Mouse (Mus musculus): ENCODE data around the gene Tcp1.
"Not testable (repeated sequence)": the region's sequence is repeated elsewhere in the genome, so short reads cannot be mapped to it uniquely, and the experiment has no call there.

The Tcp1 gene

GRCm38 (mm10) chr17:12915881-12916583 is 531 bp downstream of the Tcp1 start, which contains the start of gene Mrpl18:
Gene Mrpl18, minus strand, starts transcription at chr17:12916345.
- peak; percentile 93 for DNase-seq (ENCODE audit: low spot score)

- DNase-seq (ENCODE audit: low spot score): no peak
These were observed 1.3 kb downstream of the Tcp1 start for GRCm38 (mm10) chr17:12916588-12917380.

GRCm38 (mm10) chr17:12921073-12921472 is 5.6 kb downstream of the Tcp1 start:
- no peak for DNase-seq (ENCODE audit: low spot score)

GRCm38 (mm10) chr17:12925001-12925400 is 9.5 kb downstream of the Tcp1 start:
- no peak for DNase-seq (ENCODE audit: low spot score)

GRCm38 (mm10) chr17:12925703-12926180 is 10.2 kb downstream of the Tcp1 start:
- no peak for DNase-seq (ENCODE audit: low spot score)

GRCm38 (mm10) chr17:12931576-12931975 is 16.1 kb downstream of the Tcp1 start:
- not testable (repeated sequence) for DNase-seq (ENCODE audit: low spot score)

GRCm38 (mm10) chr17:12935719-12936118 is 20.2 kb downstream of the Tcp1 start:
- DNase-seq (ENCODE audit: low spot score): no peak

- no peak for DNase-seq (ENCODE audit: low spot score)
These were observed 22.0 kb downstream of the Tcp1 start for GRCm38 (mm10) chr17:12937412-12937970.

GRCm38 (mm10) chr17:12938077-12938476 is 22.6 kb downstream of the Tcp1 start:
- DNase-seq (ENCODE audit: low spot score): no peak

- DNase-seq (ENCODE audit: low spot score): not testable (repeated sequence)
These were observed 24.1 kb downstream of the Tcp1 start for GRCm38 (mm10) chr17:12939377-12940148.

- DNase-seq (ENCODE audit: low spot score): no peak
These were observed 24.8 kb downstream of the Tcp1 start, which contains the start of gene Acat3 for GRCm38 (mm10) chr17:12940151-12940805. Gene Acat3, minus strand, starts transcription at chr17:12940600.

- no peak for DNase-seq (ENCODE audit: low spot score)
These were observed 26.2 kb downstream of the Tcp1 start for GRCm38 (mm10) chr17:12941543-12942260.

- DNase-seq (ENCODE audit: low spot score): no peak
These were observed 27.1 kb downstream of the Tcp1 start for GRCm38 (mm10) chr17:12942459-12943162.

- no peak for DNase-seq (ENCODE audit: low spot score)
These were observed 34.2 kb downstream of the Tcp1 start for GRCm38 (mm10) chr17:12949669-12950068.

- no peak for DNase-seq (ENCODE audit: low spot score)
These were observed 41.2 kb downstream of the Tcp1 start for GRCm38 (mm10) chr17:12956664-12957063.

- DNase-seq (ENCODE audit: low spot score): not testable (repeated sequence)
These were observed 43.9 kb downstream of the Tcp1 start for GRCm38 (mm10) chr17:12959377-12959776.

- peak; percentile 69 for DNase-seq (ENCODE audit: low spot score)
These were observed 44.9 kb downstream of the Tcp1 start, which contains the start of gene Acat2 for GRCm38 (mm10) chr17:12960331-12960873. Gene Acat2, minus strand, starts transcription at chr17:12960747.

- DNase-seq (ENCODE audit: low spot score): no peak
These were observed 48.0 kb downstream of the Tcp1 start for GRCm38 (mm10) chr17:12963476-12963875.

GRCm38 (mm10) chr17:12967173-12967572 is 51.7 kb downstream of the Tcp1 start:
- DNase-seq (ENCODE audit: low spot score): no peak

- DNase-seq (ENCODE audit: low spot score): no peak
These were observed 58.4 kb downstream of the Tcp1 start for GRCm38 (mm10) chr17:12973851-12974250.
